Mouse (Mus musculus) midbrain, postnatal 0 days (tissue): ENCODE data around the gene Phc2. TPM values are rescaled to one million over a fixed set of nuclear protein-coding genes. Genes with fewer than 3 reads are reported as not detected.
"Not testable (repeated sequence)": the region's sequence is repeated elsewhere in the genome, so short reads cannot be mapped to it uniquely, and the experiment has no call there.

ENCODE experiments used
- ATAC-seq: fragments of 200-750 bp; cut with Nextera tagmentation; 2 replicates; pipeline ENCODE4 v1.8.0; 2017; ENCODE audit warnings: moderate number of reproducible peaks, mild to moderate bottlenecking, moderate TSS enrichment, moderate library complexity; ENCODE audit not compliant: low FRiP score
- DNase-seq: peaks from one replicate; pipeline ENCODE4 v3.0.0-alpha.2; 2015; ENCODE audit warnings: low spot score
- H3K27ac ChIP-seq: fragments of 300-500 bp; sonication (generic); 2 replicates; pipeline ENCODE4 v1.5.1; 2014; ENCODE audit warnings: low read depth, mild to moderate bottlenecking, low read length, mixed read lengths
- H3K27me3 ChIP-seq: fragments of 300-500 bp; sonication (generic); 2 replicates; pipeline ENCODE4 v1.6.1; 2014; ENCODE audit warnings: low read length, control low read depth, mixed read lengths; ENCODE audit not compliant: insufficient read depth
- H3K36me3 ChIP-seq: fragments of 300-500 bp; sonication (generic); 2 replicates; pipeline ENCODE4 v1.6.1; 2014; ENCODE audit warnings: low read length, control low read depth, mixed read lengths; ENCODE audit not compliant: insufficient read depth
- H3K4me1 ChIP-seq: fragments of 300-500 bp; sonication (generic); 2 replicates; pipeline ENCODE4 v1.6.1; 2014; ENCODE audit warnings: mild to moderate bottlenecking, control low read depth, antibody characterized with exemption, low read length, mixed read lengths; ENCODE audit not compliant: insufficient read depth
- H3K4me2 ChIP-seq: fragments of 300-500 bp; sonication (generic); 2 replicates; pipeline ENCODE4 v1.6.1; 2014; ENCODE audit warnings: low read depth, mild to moderate bottlenecking, low read length, mixed read lengths; ENCODE audit not compliant: poor library complexity, severe bottlenecking
- H3K4me3 ChIP-seq: fragments of 300-500 bp; sonication (generic); 2 replicates; pipeline ENCODE4 v1.5.1; 2014; ENCODE audit warnings: low read depth, mild to moderate bottlenecking, low read length, moderate library complexity
- H3K9ac ChIP-seq: fragments of 300-500 bp; sonication (generic); replicated peaks from 2 replicates; pipeline ENCODE4 v1.6.1; 2014; ENCODE audit warnings: mild to moderate bottlenecking, low read length, moderate library complexity, mixed read lengths; ENCODE audit not compliant: poor library complexity, severe bottlenecking
- H3K9me3 ChIP-seq: fragments of 300-500 bp; sonication (generic); 2 replicates; pipeline ENCODE4 v1.6.1; 2016; ENCODE audit warnings: low read length, control low read depth
- CTCF ChIP-seq: IDR thresholded peaks from 2 replicates; pipeline ENCODE4 v1.5.1; 2016; ENCODE audit warnings: antibody characterized with exemption, mild to moderate bottlenecking
- WGBS: fragments of 180-500 bp; shearing (Covaris S2); extraction: QIAGEN DNeasy Blood & Tissue Kit; methylation state at CpG from one replicate; pipeline ENCODE4 v1.1.7; 2014; 5-methylcytosine and 5-hydroxymethylcytosine counted together
- polyA plus RNA-seq: library from polyadenylated mRNA; unstranded; fragments of >200 nt; fragmentation: Nextera tagmentation; extraction: Ambion mirVana; gene quantifications from 2 replicates; pipeline ENCODE4 v1.2.1, GENCODE M21; 2015
- total RNA-seq: library from RNA; depleted of rRNA; stranded (reverse); fragments of >200 nt; gene quantifications from 2 replicates; pipeline ENCODE4 v1.2.3, GENCODE M21; 2014

The Phc2 gene
- total and polyA plus RNA-seq, 2 experiments from 2014 or later, result 34.8 to 64.3 TPM

GRCm38 (mm10) chr4:128651530-128651929 is 3.0 kb upstream of the Phc2 start:
- no peak overlapping the region for H3K27ac ChIP-seq
- no peaks in the 10 kb centered on the region for H3K9me3 ChIP-seq
- no peak overlapping the region for H3K4me2 ChIP-seq
- TF ChIP-seq CTCF, result no peak
- no peak overlapping the region for H3K9ac ChIP-seq
- no peaks in the 10 kb centered on the region for H3K36me3 ChIP-seq
- peaks cover 6% of the 10 kb centered on the region; the same call in 1 of the 2 replicates for H3K4me1 ChIP-seq
- WGBS, result 41% methylated on average over 3 of the region's 3 CpGs
- no peak overlapping the region for H3K4me3 ChIP-seq
- no peaks in the 10 kb centered on the region for H3K27me3 ChIP-seq
- peak; percentile 83 for DNase-seq
- no peak for ATAC-seq

DNA sequence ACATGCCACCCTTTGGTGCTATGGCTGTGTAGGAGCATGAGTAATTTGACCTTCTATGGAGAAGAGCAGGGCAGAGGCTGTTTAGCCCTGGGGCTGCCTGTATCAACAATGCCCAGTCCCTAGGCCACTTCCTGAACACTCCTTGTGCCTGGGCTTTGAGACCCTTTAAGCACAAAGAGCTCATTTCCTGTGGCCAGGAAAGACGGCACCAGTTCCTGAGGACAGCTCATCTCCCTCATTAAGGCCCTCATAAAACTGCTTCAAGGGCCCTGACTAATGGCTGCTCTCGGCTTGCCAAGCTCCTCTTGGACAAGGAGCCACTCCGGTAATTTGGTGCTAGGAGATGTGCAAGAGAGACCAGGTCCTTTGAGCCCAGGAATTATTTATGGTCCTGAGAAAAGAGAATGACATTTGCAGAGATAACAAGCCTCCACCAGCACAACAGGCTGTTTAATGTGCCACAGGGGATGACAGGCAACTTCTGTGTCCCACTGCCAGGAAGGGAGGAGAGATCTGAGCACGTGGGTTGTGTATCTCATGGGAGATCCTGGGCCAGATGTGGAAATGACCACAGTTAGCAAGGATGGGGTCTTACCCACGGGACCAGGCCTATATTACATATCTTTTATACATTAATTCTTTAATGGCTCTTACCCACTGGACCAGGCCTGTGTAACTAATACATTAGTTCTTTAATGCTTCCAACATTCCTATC is 1.8 kb upstream of the Phc2 start:
- Histone ChIP-seq H3K9ac (no peak overlapping the region), H3K36me3 (no peaks in the 10 kb centered on the region), H3K4me2 (no peak overlapping the region), H3K27ac (no peak overlapping the region), H3K27me3 (no peaks in the 10 kb centered on the region), H3K9me3 (no peaks in the 10 kb centered on the region), H3K4me1 (peaks cover 6% of the 10 kb centered on the region; the same call in 1 of the 2 replicates), H3K4me3 (no peak overlapping the region)
- ATAC-seq, result no peak
- TF ChIP-seq CTCF, result no peak
- WGBS, result 41% methylated on average over 5 of the region's 5 CpGs
- DNase-seq, result no peak

DNA sequence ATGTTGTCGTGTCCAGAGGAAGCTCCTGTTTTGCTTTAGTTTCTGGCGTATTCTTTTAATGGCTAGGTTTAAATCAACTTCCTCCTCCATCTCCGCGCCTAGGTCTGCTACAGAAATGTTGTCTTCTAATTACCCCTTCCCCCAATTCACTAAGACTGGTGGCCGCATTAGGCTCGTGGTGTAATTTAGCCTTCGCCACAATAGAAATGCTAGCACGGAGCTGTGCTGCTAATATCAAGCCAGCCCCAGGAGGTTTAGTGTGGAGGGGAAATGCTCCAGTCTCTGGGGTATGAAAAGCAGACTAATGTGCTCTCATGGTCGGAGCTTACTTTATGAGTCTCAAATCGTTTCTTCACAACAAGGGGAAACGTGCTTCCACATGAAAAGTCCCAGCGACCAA is 944 bp downstream of the Phc2 start:
- TF ChIP-seq CTCF, result no peak
- DNase-seq, result peak; percentile 43
- H3K9ac ChIP-seq, result peak overlapping the region; percentile 64
- H3K9me3 ChIP-seq, result no peaks in the 10 kb centered on the region
- H3K27ac ChIP-seq, result peak overlapping the region; percentile 79
- WGBS, result 2% methylated on average over 12 of the region's 12 CpGs
- peak overlapping the region; percentile 81 for H3K4me3 ChIP-seq
- no peaks in the 10 kb centered on the region for H3K27me3 ChIP-seq
- H3K36me3 ChIP-seq, result no peaks in the 10 kb centered on the region
- no peak for ATAC-seq
- H3K4me1 ChIP-seq, result peaks cover 6% of the 10 kb centered on the region; the same call in 1 of the 2 replicates
- H3K4me2 ChIP-seq, result peak overlapping the region; percentile 89

GRCm38 (mm10) chr4:128660196-128660595 is 5.7 kb downstream of the Phc2 start:
- Histone ChIP-seq H3K9ac (no peak overlapping the region), H3K4me2 (no peak overlapping the region), H3K4me3 (no peak overlapping the region), H3K4me1 (peaks cover 6% of the 10 kb centered on the region; the same call in 1 of the 2 replicates), H3K27ac (no peak overlapping the region), H3K27me3 (no peaks in the 10 kb centered on the region), H3K36me3 (no peaks in the 10 kb centered on the region), H3K9me3 (no peaks in the 10 kb centered on the region)
- 91% methylated on average over 8 of the region's 8 CpGs for WGBS
- no peak for TF ChIP-seq CTCF
- ATAC-seq (no peak), DNase-seq (no peak)

GRCm38 (mm10) chr4:128661063-128661462 is 6.6 kb downstream of the Phc2 start:
- no peak for DNase-seq
- no peaks in the 10 kb centered on the region for H3K9me3 ChIP-seq
- H3K27ac ChIP-seq, result no peak overlapping the region
- H3K36me3 ChIP-seq, result no peaks in the 10 kb centered on the region
- H3K9ac ChIP-seq, result no peak overlapping the region
- WGBS, result 86% methylated on average over 8 of the region's 8 CpGs
- H3K4me2 ChIP-seq, result no peak overlapping the region
- H3K27me3 ChIP-seq, result no peaks in the 10 kb centered on the region
- H3K4me3 ChIP-seq, result no peak overlapping the region
- TF ChIP-seq CTCF, result no peak
- no peak for ATAC-seq
- H3K4me1 ChIP-seq, result 0 out of 2 replicates have a peak, but pooled peaks cover 1% of the 10 kb centered on the region

DNA sequence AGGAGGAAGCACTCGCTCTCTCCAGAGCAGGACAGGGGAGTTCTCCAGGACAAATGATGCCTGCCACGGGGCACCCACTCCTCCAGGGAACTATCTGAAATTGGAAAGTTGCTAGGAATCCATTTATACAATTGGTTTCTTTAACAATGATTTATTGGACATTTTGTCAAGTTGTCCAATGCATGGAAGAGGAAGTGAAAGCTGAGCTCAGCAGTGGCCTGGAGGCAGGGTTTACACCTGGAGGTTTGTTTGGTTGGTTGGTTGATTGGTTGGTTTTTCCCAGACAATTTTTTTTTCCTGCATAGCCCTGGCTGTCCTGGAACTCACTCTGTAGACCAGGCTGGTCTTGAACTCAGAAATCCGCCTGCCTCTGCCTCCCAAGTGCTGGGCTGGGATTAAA is 9.5 kb downstream of the Phc2 start:
- TF ChIP-seq CTCF, result no peak
- H3K36me3 ChIP-seq, result no peaks in the 10 kb centered on the region
- DNase-seq (no peak), ATAC-seq (no peak)
- no peaks in the 10 kb centered on the region for H3K4me1 ChIP-seq
- H3K9ac ChIP-seq, result no peak overlapping the region
- no peak overlapping the region for H3K27ac ChIP-seq
- no peaks in the 10 kb centered on the region for H3K9me3 ChIP-seq
- no peaks in the 10 kb centered on the region for H3K27me3 ChIP-seq
- H3K4me2 ChIP-seq, result no peak overlapping the region
- WGBS, result 84% methylated on average over 3 of the region's 3 CpGs
- H3K4me3 ChIP-seq, result no peak overlapping the region

- not testable (repeated sequence) for H3K27me3 ChIP-seq, ATAC-seq, H3K9me3 ChIP-seq, H3K9ac ChIP-seq, H3K4me1 ChIP-seq, H3K4me3 ChIP-seq, H3K36me3 ChIP-seq, H3K4me2 ChIP-seq, DNase-seq, H3K27ac ChIP-seq
- WGBS, result 62% methylated on average over 7 of the region's 7 CpGs
These were observed 11.9 kb downstream of the Phc2 start for GRCm38 (mm10) chr4:128666362-128666761.

- H3K27me3 ChIP-seq, H3K9me3 ChIP-seq, H3K4me1 ChIP-seq, DNase-seq, H3K4me3 ChIP-seq, ATAC-seq, H3K4me2 ChIP-seq, H3K9ac ChIP-seq, H3K27ac ChIP-seq, H3K36me3 ChIP-seq: not testable (repeated sequence)
- WGBS, result 84% methylated on average over 4 of the region's 4 CpGs
These were observed 12.7 kb downstream of the Phc2 start for GRCm38 (mm10) chr4:128667195-128667594.
